Mouse (Mus musculus) ES-E14 (cell line): Measurements from ENCODE around the gene Sh3bgr. TPM values are rescaled to one million over a fixed set of nuclear protein-coding genes. Genes with fewer than 3 reads are reported as not detected.

Experiments used
- DNase-seq: peaks from one replicate; pipeline ENCODE4 v3.0.0-alpha.2; 2013; ENCODE audit warnings: low read depth, low spot score
- H3K27ac ChIP-seq: 2 replicates; pipeline ENCODE4 v1.5.1; 2012; ENCODE audit warnings: low read depth, mild to moderate bottlenecking, low read length, moderate library complexity, mixed read lengths; ENCODE audit not compliant: poor library complexity, insufficient read depth, severe bottlenecking
- H3K36me3 ChIP-seq: 2 replicates; pipeline ENCODE4 v1.6.1; 2012; ENCODE audit warnings: mild to moderate bottlenecking, low read length, moderate library complexity, mixed read lengths; ENCODE audit not compliant: control insufficient read depth, poor library complexity, insufficient read depth, severe bottlenecking
- H3K4me1 ChIP-seq, 2 experiments: fragments of 150-350 bp in 1 of 2; sonication (generic) in 1 of 2; 2 replicates each; pipeline ENCODE4 v1.6.1; 2012; ENCODE audit warnings: low read length in 2 of 2, mild to moderate bottlenecking in 1 of 2, mixed read lengths in 1 of 2; ENCODE audit not compliant: control insufficient read depth in 2 of 2, insufficient read depth in 2 of 2, poor library complexity in 1 of 2
- H3K4me3 ChIP-seq, 2 experiments: fragments of 150-350 bp in 1 of 2; sonication (generic) in 1 of 2; 2 replicates each; pipeline ENCODE4 v1.5.1; 2012; ENCODE audit warnings: low read length in 2 of 2, low read depth in 1 of 2, mild to moderate bottlenecking in 1 of 2, mixed read lengths in 1 of 2; ENCODE audit not compliant: insufficient read depth in 1 of 2, poor library complexity in 1 of 2, severe bottlenecking in 1 of 2
- H3K9ac ChIP-seq: 2 replicates; pipeline ENCODE4 v1.6.1; 2012; ENCODE audit warnings: low read depth, mild to moderate bottlenecking, low read length, mixed read lengths; ENCODE audit not compliant: poor library complexity, insufficient read depth, severe bottlenecking
- H3K9me3 ChIP-seq: fragments of 150-350 bp; sonication (generic); 2 replicates; pipeline ENCODE4 v1.6.1; 2012; ENCODE audit warnings: low read depth, mild to moderate bottlenecking, low read length; ENCODE audit not compliant: control insufficient read depth, insufficient read depth
- CHD2 ChIP-seq: IDR thresholded peaks from 2 replicates; pipeline ENCODE4 v1.6.1; 2014; ENCODE audit warnings: mild to moderate bottlenecking, low read depth, low read length, inconsistent platforms
- HCFC1 ChIP-seq: IDR thresholded peaks from 2 replicates; pipeline ENCODE4 v1.6.1; 2012; ENCODE audit warnings: low read length, inconsistent platforms, borderline replicate concordance; ENCODE audit not compliant: insufficient read depth
- MAFK ChIP-seq: IDR thresholded peaks from 2 replicates; pipeline ENCODE4 v1.6.1; 2014; ENCODE audit warnings: mild to moderate bottlenecking, low read depth, low read length, inconsistent platforms; ENCODE audit not compliant: insufficient read depth
- ZC3H11A ChIP-seq: IDR thresholded peaks from 2 replicates; pipeline ENCODE4 v1.6.1; 2012; ENCODE audit warnings: low read depth, mild to moderate bottlenecking, inconsistent platforms, low read length, borderline replicate concordance
- ZNF384 ChIP-seq: IDR thresholded peaks from 2 replicates; pipeline ENCODE4 v1.6.1; 2012; ENCODE audit warnings: low read depth, low read length, inconsistent platforms
- in situ Hi-C, 2 experiments: fragments of 600-800 bp; cut with MboI; formaldehyde crosslinking; loops; one replicate each; pipeline ENCODE4 v1.15.1; 2025; ENCODE audit warnings: low sequenced_read_pairs in 2 of 2, inconsistent platforms in 1 of 2; ENCODE audit not compliant: unreplicated experiment in 2 of 2
- total RNA-seq: library from RNA; depleted of rRNA; stranded (reverse); fragments of 300-350 nt; gene quantifications from 2 replicates; pipeline ENCODE4 v1.2.3, GENCODE M21; 2012; rRNA removed

The Sh3bgr gene
- 1.9 and 3.2 TPM in 2 replicates for total RNA-seq

- H3K4me3 ChIP-seq, result peak within 1 kb of the TSS; percentile 54 to 56
- DNase-seq, result peak; percentile 62
- H3K9ac ChIP-seq, result peak within 1 kb of the TSS; percentile 64
- no peaks in the 10 kb centered on the region for H3K36me3 ChIP-seq
- TF ChIP-seq HCFC1, result no peak
- no peak for TF ChIP-seq ZC3H11A
- no peak for TF ChIP-seq CHD2
- TF ChIP-seq ZNF384, result no peak
- TF ChIP-seq MAFK, result no peak
- in situ Hi-C loops, result no loop called here
- no peak within 1 kb of the TSS for H3K27ac ChIP-seq
- peaks cover 0 to 4% of the 10 kb centered on the region in 2 experiments; a peak in 1 of 4 replicates for H3K4me1 ChIP-seq
- no peaks in the 10 kb centered on the region for H3K9me3 ChIP-seq
Observed at GRCm38 (mm10) chr16:96199913-96200701, at the start of gene Sh3bgr. TSS of gene Sh3bgr (plus strand) at chr16:96200450.

GRCm38 (mm10) chr16:96150995-96151394, 49.3 kb upstream of the Sh3bgr start:
- DNase-seq, result no peak
- peaks cover 18% of the 10 kb centered on the region for H3K36me3 ChIP-seq
- no peak overlapping the region for H3K4me3 ChIP-seq
- H3K9ac ChIP-seq, result no peak overlapping the region
- H3K9me3 ChIP-seq, result no peaks in the 10 kb centered on the region
- peaks cover 1 to 22% of the 10 kb centered on the region in 2 experiments; a peak in 2 of 4 replicates for H3K4me1 ChIP-seq
- no peak overlapping the region for H3K27ac ChIP-seq
- in situ Hi-C loops, result no loop called here
- TF ChIP-seq MAFK (no peak), ZNF384 (no peak), CHD2 (no peak), HCFC1 (no peak), ZC3H11A (no peak)

- no peak overlapping the region for H3K4me3 ChIP-seq
- H3K9ac ChIP-seq, result no peak overlapping the region
- in situ Hi-C loops, result no loop called here
- no peak overlapping the region for H3K27ac ChIP-seq
- H3K4me1 ChIP-seq, result peaks cover 1 to 18% of the 10 kb centered on the region in 2 experiments; a peak in 2 of 4 replicates
- no peaks in the 10 kb centered on the region for H3K9me3 ChIP-seq
- H3K36me3 ChIP-seq, result peaks cover 18% of the 10 kb centered on the region
- DNase-seq, result peak; percentile 77
- TF ChIP-seq ZC3H11A (peak; percentile 31; the same call in 1 of the 2 replicates), MAFK (no peak), ZNF384 (no peak), CHD2 (no peak)
Observed at GRCm38 (mm10) chr16:96151551-96151950, 48.7 kb upstream of the Sh3bgr start.

- H3K27ac ChIP-seq, result no peak overlapping the region
- no peaks in the 10 kb centered on the region for H3K9me3 ChIP-seq
- DNase-seq, result no peak
- TF ChIP-seq MAFK (no peak), ZC3H11A (no peak), ZNF384 (no peak), CHD2 (no peak), HCFC1 (no peak)
- no peak overlapping the region for H3K9ac ChIP-seq
- H3K36me3 ChIP-seq, result peaks cover 18% of the 10 kb centered on the region
- in situ Hi-C loops, result no loop called here
- H3K4me3 ChIP-seq, result no peak overlapping the region
- peaks cover 1 to 3% of the 10 kb centered on the region in 2 experiments; a peak in 3 of 4 replicates for H3K4me1 ChIP-seq
Observed at GRCm38 (mm10) chr16:96154476-96154875, 45.8 kb upstream of the Sh3bgr start.
